Mouse (Mus musculus): ENCODE measurements around the gene Rab22a. TPM values are rescaled to one million over a fixed set of nuclear protein-coding genes. Genes with fewer than 3 reads are reported as not detected.
A peak's percentile ranks its signal among the peaks of the same experiment; 100 is the strongest.
"Not testable (repeated sequence)": the region's sequence is repeated elsewhere in the genome, so short reads cannot be mapped to it uniquely, and the experiment has no call there.

The Rab22a gene
- polyA plus RNA-seq, 1 experiment from 2014 or later: 26.7 TPM

GRCm38 (mm10) chr2:173702096-173702866 lies 42.7 kb downstream of the Rab22a start:
- H3K27me3 ChIP-seq (replicated peaks; ENCODE audit: control insufficient read depth, insufficient read depth, low read length): no peaks in the 10 kb centered on the region
- WGBS: 75% methylated on average over 16 of the region's 16 CpGs
- no peak for DNase-seq (ENCODE audit: low spot score)
- no peak overlapping the region; the same call in 1 of the 2 replicates for H3K27ac ChIP-seq (ENCODE audit: low read depth, low read length)
- ATAC-seq (replicated peaks; ENCODE audit: low FRiP score): 0 out of 2 replicates have a peak, but pooled peaks have one; percentile 12
- H3K4me2 ChIP-seq: no peak overlapping the region
- H3K4me1 ChIP-seq (replicated peaks; ENCODE audit: control insufficient read depth, insufficient read depth, low read length): no peaks in the 10 kb centered on the region
- peaks cover 20% of the 10 kb centered on the region; the same call in 1 of the 2 replicates for H3K36me3 ChIP-seq (ENCODE audit: control insufficient read depth, insufficient read depth, low read length)
- H3K4me3 ChIP-seq (ENCODE audit: low read depth, low read length): no peak overlapping the region
- no peak overlapping the region for H3K9ac ChIP-seq (ENCODE audit: low read depth, low read length)
- no peaks in the 10 kb centered on the region for H3K9me3 ChIP-seq (ENCODE audit: control insufficient read depth, low read length)

GRCm38 (mm10) chr2:173702867-173703237 lies 43.3 kb downstream of the Rab22a start:
- no peak overlapping the region for H3K4me2 ChIP-seq
- no peaks in the 10 kb centered on the region for H3K27me3 ChIP-seq (replicated peaks; ENCODE audit: control insufficient read depth, insufficient read depth, low read length)
- no peak for DNase-seq (ENCODE audit: low spot score)
- H3K9me3 ChIP-seq (ENCODE audit: control insufficient read depth, low read length): no peaks in the 10 kb centered on the region
- H3K9ac ChIP-seq (ENCODE audit: low read depth, low read length): no peak overlapping the region
- no peaks in the 10 kb centered on the region for H3K4me1 ChIP-seq (replicated peaks; ENCODE audit: control insufficient read depth, insufficient read depth, low read length)
- no peak overlapping the region for H3K4me3 ChIP-seq (ENCODE audit: low read depth, low read length)
- no peak overlapping the region for H3K27ac ChIP-seq (ENCODE audit: low read depth, low read length)
- no peak for ATAC-seq (replicated peaks; ENCODE audit: low FRiP score)
- H3K36me3 ChIP-seq (ENCODE audit: control insufficient read depth, insufficient read depth, low read length): peaks cover 21% of the 10 kb centered on the region; the same call in 1 of the 2 replicates
- 84% methylated on average over 12 of the region's 12 CpGs for WGBS

- no peak overlapping the region for H3K4me2 ChIP-seq
- H3K9ac ChIP-seq (ENCODE audit: low read depth, low read length): no peak overlapping the region
- no peak for DNase-seq (ENCODE audit: low spot score)
- H3K4me3 ChIP-seq (ENCODE audit: low read depth, low read length): no peak overlapping the region
- no peaks in the 10 kb centered on the region for H3K9me3 ChIP-seq (ENCODE audit: control insufficient read depth, low read length)
- H3K4me1 ChIP-seq (replicated peaks; ENCODE audit: control insufficient read depth, insufficient read depth, low read length): no peaks in the 10 kb centered on the region
- ATAC-seq (replicated peaks; ENCODE audit: low FRiP score): no peak
- no peaks in the 10 kb centered on the region for H3K27me3 ChIP-seq (replicated peaks; ENCODE audit: control insufficient read depth, insufficient read depth, low read length)
- WGBS: 87% methylated on average over 15 of the region's 15 CpGs
- H3K36me3 ChIP-seq (ENCODE audit: control insufficient read depth, insufficient read depth, low read length): peaks cover 13% of the 10 kb centered on the region; the same call in 1 of the 2 replicates
- H3K27ac ChIP-seq (ENCODE audit: low read depth, low read length): no peak overlapping the region
Measured at GRCm38 (mm10) chr2:173705827-173706551, 46.4 kb downstream of the Rab22a start.

GRCm38 (mm10) chr2:173707626-173708025 lies 48.1 kb downstream of the Rab22a start:
- H3K9me3 ChIP-seq (ENCODE audit: control insufficient read depth, low read length); DNase-seq (ENCODE audit: low spot score); H3K4me1 ChIP-seq (replicated peaks; ENCODE audit: control insufficient read depth, insufficient read depth, low read length); H3K27ac ChIP-seq (ENCODE audit: low read depth, low read length); H3K9ac ChIP-seq (ENCODE audit: low read depth, low read length); H3K4me3 ChIP-seq (ENCODE audit: low read depth, low read length); H3K27me3 ChIP-seq (replicated peaks; ENCODE audit: control insufficient read depth, insufficient read depth, low read length); ATAC-seq (replicated peaks; ENCODE audit: low FRiP score); H3K4me2 ChIP-seq; H3K36me3 ChIP-seq (ENCODE audit: control insufficient read depth, insufficient read depth, low read length): not testable (repeated sequence)

- H3K4me1 ChIP-seq (replicated peaks; ENCODE audit: control insufficient read depth, insufficient read depth, low read length): no peaks in the 10 kb centered on the region
- ATAC-seq (replicated peaks; ENCODE audit: low FRiP score) (no peak), DNase-seq (ENCODE audit: low spot score) (no peak)
- no peak overlapping the region for H3K9ac ChIP-seq (ENCODE audit: low read depth, low read length)
- H3K4me3 ChIP-seq (ENCODE audit: low read depth, low read length): no peak overlapping the region
- H3K9me3 ChIP-seq (ENCODE audit: control insufficient read depth, low read length): no peaks in the 10 kb centered on the region
- no peak overlapping the region for H3K27ac ChIP-seq (ENCODE audit: low read depth, low read length)
- H3K27me3 ChIP-seq (replicated peaks; ENCODE audit: control insufficient read depth, insufficient read depth, low read length): no peaks in the 10 kb centered on the region
- no peak overlapping the region for H3K4me2 ChIP-seq
- H3K36me3 ChIP-seq (ENCODE audit: control insufficient read depth, insufficient read depth, low read length): peaks cover 2% of the 10 kb centered on the region; the same call in 1 of the 2 replicates
- 75% methylated on average over 6 of the region's 6 CpGs for WGBS
Measured at GRCm38 (mm10) chr2:173710193-173710592, 50.6 kb downstream of the Rab22a start.

- Histone ChIP-seq H3K4me3 (ENCODE audit: low read depth, low read length) (no peak overlapping the region), H3K36me3 (ENCODE audit: control insufficient read depth, insufficient read depth, low read length) (peaks cover 2% of the 10 kb centered on the region; the same call in 1 of the 2 replicates), H3K9ac (ENCODE audit: low read depth, low read length) (no peak overlapping the region), H3K27me3 (replicated peaks; ENCODE audit: control insufficient read depth, insufficient read depth, low read length) (no peaks in the 10 kb centered on the region), H3K4me2 (no peak overlapping the region), H3K9me3 (ENCODE audit: control insufficient read depth, low read length) (no peaks in the 10 kb centered on the region), H3K4me1 (replicated peaks; ENCODE audit: control insufficient read depth, insufficient read depth, low read length) (no peaks in the 10 kb centered on the region), H3K27ac (ENCODE audit: low read depth, low read length) (no peak overlapping the region)
- DNase-seq (ENCODE audit: low spot score): no peak
- 58% methylated on average over 10 of the region's 10 CpGs for WGBS
- no peak for ATAC-seq (replicated peaks; ENCODE audit: low FRiP score)
Measured at GRCm38 (mm10) chr2:173712656-173713055, 53.1 kb downstream of the Rab22a start.

GRCm38 (mm10) chr2:173713241-173713640 lies 53.7 kb downstream of the Rab22a start:
- Histone ChIP-seq H3K4me1 (replicated peaks; ENCODE audit: control insufficient read depth, insufficient read depth, low read length) (no peaks in the 10 kb centered on the region), H3K36me3 (ENCODE audit: control insufficient read depth, insufficient read depth, low read length) (no peaks in the 10 kb centered on the region), H3K4me3 (ENCODE audit: low read depth, low read length) (no peak overlapping the region), H3K9me3 (ENCODE audit: control insufficient read depth, low read length) (no peaks in the 10 kb centered on the region), H3K27me3 (replicated peaks; ENCODE audit: control insufficient read depth, insufficient read depth, low read length) (no peaks in the 10 kb centered on the region), H3K27ac (ENCODE audit: low read depth, low read length) (no peak overlapping the region), H3K4me2 (no peak overlapping the region), H3K9ac (ENCODE audit: low read depth, low read length) (no peak overlapping the region)
- DNase-seq (ENCODE audit: low spot score) (no peak), ATAC-seq (replicated peaks; ENCODE audit: low FRiP score) (no peak)
- WGBS: 72% methylated on average over 4 of the region's 4 CpGs

- H3K27me3 ChIP-seq (replicated peaks; ENCODE audit: control insufficient read depth, insufficient read depth, low read length): no peaks in the 10 kb centered on the region
- H3K4me3 ChIP-seq (ENCODE audit: low read depth, low read length): no peak overlapping the region
Measured at GRCm38 (mm10) chr2:173714620-173715218, 55.2 kb downstream of the Rab22a start.

More at GRCm38 (mm10) chr2:173714620-173715218, 55.2 kb downstream of the Rab22a start:
- DNase-seq (ENCODE audit: low spot score) (no peak), ATAC-seq (replicated peaks; ENCODE audit: low FRiP score) (no peak)
- Histone ChIP-seq H3K27ac (ENCODE audit: low read depth, low read length) (no peak overlapping the region), H3K9ac (ENCODE audit: low read depth, low read length) (no peak overlapping the region), H3K4me1 (replicated peaks; ENCODE audit: control insufficient read depth, insufficient read depth, low read length) (no peaks in the 10 kb centered on the region), H3K36me3 (ENCODE audit: control insufficient read depth, insufficient read depth, low read length) (no peaks in the 10 kb centered on the region), H3K9me3 (ENCODE audit: control insufficient read depth, low read length) (no peaks in the 10 kb centered on the region), H3K4me2 (no peak overlapping the region)
- WGBS: 70% methylated on average over 8 of the region's 8 CpGs
